Mouse (Mus musculus): Measurements from ENCODE around the gene Setd5. TPM values are rescaled to one million over a fixed set of nuclear protein-coding genes. Genes with fewer than 3 reads are reported as not detected.

The Setd5 gene
- polyA plus RNA-seq (2014; fragmentation: Illumina TruSeq; extraction: RNeasy Lipid Tissue Mini Kit (QIAGEN cat#74804); ENCODE audit: low read depth, low replicate concordance): 49.8 TPM

GRCm38 (mm10) chr6:113076686-113077516 lies at the start of gene Setd5:
Setd5 (plus strand) TSS chr6:113077365.

GRCm38 (mm10) chr6:113046041-113046975 lies 30.9 kb upstream of the Setd5 start, which contains the start of gene Thumpd3:
Thumpd3 (plus strand) TSS chr6:113046225.

GRCm38 (mm10) chr6:113194841-113195595 lies 117.9 kb downstream of the Setd5 start, which contains the start of gene Lhfpl4:
Lhfpl4 (minus strand) TSS chr6:113195384.

Other genes starting within 250 kb of the Setd5 start
- 4.4 TPM for gene Srgap3, start 130.1 kb upstream of the Setd5 start, polyA plus RNA-seq (2014; fragmentation: Illumina TruSeq; extraction: RNeasy Lipid Tissue Mini Kit (QIAGEN cat#74804); ENCODE audit: low read depth, low replicate concordance)
- gene Thumpd3, start 31.1 kb upstream of the Setd5 start, polyA plus RNA-seq (2014; fragmentation: Illumina TruSeq; extraction: RNeasy Lipid Tissue Mini Kit (QIAGEN cat#74804); ENCODE audit: low read depth, low replicate concordance): 41.5 TPM
- 0.55 TPM for gene Lhfpl4, start 118.0 kb downstream of the Setd5 start, polyA plus RNA-seq (2014; fragmentation: Illumina TruSeq; extraction: RNeasy Lipid Tissue Mini Kit (QIAGEN cat#74804); ENCODE audit: low read depth, low replicate concordance)
- 18.7 TPM for gene Mtmr14, start 160.5 kb downstream of the Setd5 start, polyA plus RNA-seq (2014; fragmentation: Illumina TruSeq; extraction: RNeasy Lipid Tissue Mini Kit (QIAGEN cat#74804); ENCODE audit: low read depth, low replicate concordance)
- gene Cpne9, start 204.9 kb downstream of the Setd5 start, polyA plus RNA-seq (2014; fragmentation: Illumina TruSeq; extraction: RNeasy Lipid Tissue Mini Kit (QIAGEN cat#74804); ENCODE audit: low read depth, low replicate concordance): not detected
- 21.9 TPM for gene Brpf1, start 229.8 kb downstream of the Setd5 start, polyA plus RNA-seq (2014; fragmentation: Illumina TruSeq; extraction: RNeasy Lipid Tissue Mini Kit (QIAGEN cat#74804); ENCODE audit: low read depth, low replicate concordance)
- 13.8 TPM for gene Ogg1, start 249.6 kb downstream of the Setd5 start, polyA plus RNA-seq (2014; fragmentation: Illumina TruSeq; extraction: RNeasy Lipid Tissue Mini Kit (QIAGEN cat#74804); ENCODE audit: low read depth, low replicate concordance)

Measured in adipose tissue, adult 10 weeks (tissue).